Mouse (Mus musculus) limb, embryonic 11.5 days (tissue): Measurements from ENCODE around the gene Krt14. TPM values are rescaled to one million over a fixed set of nuclear protein-coding genes. Genes with fewer than 3 reads are reported as not detected.

Experiments used
- ATAC-seq: fragments of 200-750 bp; cut with Nextera tagmentation; 2 replicates; pipeline ENCODE4 v1.8.0; 2017; ENCODE audit warnings: low read depth; ENCODE audit not compliant: insufficient number of reproducible peaks, low FRiP score, low TSS enrichment
- DNase-seq: peaks from one replicate; pipeline ENCODE4 v3.0.0-alpha.2; 2015; ENCODE audit warnings: low spot score
- H3K27ac ChIP-seq: fragments of 300-500 bp; sonication (generic); replicated peaks from 2 replicates; pipeline ENCODE4 v1.5.1; 2014; ENCODE audit warnings: low read depth, mild to moderate bottlenecking, low read length
- H3K27me3 ChIP-seq: fragments of 300-500 bp; sonication (generic); 2 replicates; pipeline ENCODE4 v1.6.1; 2014; ENCODE audit warnings: mild to moderate bottlenecking, low read length, mixed read lengths; ENCODE audit not compliant: control insufficient read depth, insufficient read depth
- H3K36me3 ChIP-seq: fragments of 300-500 bp; sonication (generic); 2 replicates; pipeline ENCODE4 v1.6.1; 2014; ENCODE audit warnings: mild to moderate bottlenecking, low read length, moderate library complexity, mixed read lengths; ENCODE audit not compliant: control insufficient read depth, insufficient read depth
- H3K4me1 ChIP-seq: fragments of 300-500 bp; sonication (generic); 2 replicates; pipeline ENCODE4 v1.6.1; 2014; ENCODE audit warnings: low read length, mixed read lengths; ENCODE audit not compliant: control insufficient read depth, insufficient read depth
- H3K4me2 ChIP-seq: fragments of 300-500 bp; sonication (generic); 2 replicates; pipeline ENCODE4 v1.6.1; 2014; ENCODE audit warnings: low read depth, mild to moderate bottlenecking, moderate library complexity; ENCODE audit not compliant: severe bottlenecking
- H3K4me3 ChIP-seq: fragments of 300-500 bp; sonication (generic); 2 replicates; pipeline ENCODE4 v1.5.1; 2014; ENCODE audit warnings: low read depth, low read length
- H3K9ac ChIP-seq: fragments of 300-500 bp; sonication (generic); 2 replicates; pipeline ENCODE4 v1.6.1; 2014; ENCODE audit warnings: mild to moderate bottlenecking, low read length
- H3K9me3 ChIP-seq: fragments of 300-500 bp; sonication (generic); 2 replicates; pipeline ENCODE4 v1.6.1; 2016; ENCODE audit warnings: low read length; ENCODE audit not compliant: control insufficient read depth
- WGBS: fragments of 180-500 bp; shearing (Covaris S2); extraction: QIAGEN DNeasy Blood & Tissue Kit; methylation state at CpG from one replicate; pipeline ENCODE4 v1.1.7; 2014; 5-methylcytosine and 5-hydroxymethylcytosine counted together
- polyA plus RNA-seq: library from polyadenylated mRNA; unstranded; fragments of >200 nt; fragmentation: Nextera tagmentation; extraction: Ambion mirVana; gene quantifications from 2 replicates; pipeline ENCODE4 v1.2.1, GENCODE M21; 2014

Gene Krt14
- polyA plus RNA-seq, 1 experiment from 2014 or later = 49.6 TPM

- Histone ChIP-seq H3K9me3 (no peaks in the 10 kb centered on the region), H3K36me3 (no peaks in the 10 kb centered on the region), H3K27ac (no peak overlapping the region), H3K27me3 (no peaks in the 10 kb centered on the region), H3K4me1 (no peaks in the 10 kb centered on the region), H3K4me2 (no peak overlapping the region), H3K9ac (no peak overlapping the region), H3K4me3 (no peak overlapping the region)
- DNase-seq = no peak
- WGBS = 83% methylated on average over 3 of the region's 3 CpGs
- no peak for ATAC-seq
These were observed 28.1 kb downstream of the Krt14 start for GRCm38 (mm10) chr11:100179260-100179659.

GRCm38 (mm10) chr11:100178307-100178706 is 29.0 kb downstream of the Krt14 start:
- DNase-seq (no peak), ATAC-seq (no peak)
- Histone ChIP-seq H3K4me2 (no peak overlapping the region), H3K4me3 (no peak overlapping the region), H3K27ac (no peak overlapping the region), H3K4me1 (no peaks in the 10 kb centered on the region), H3K9me3 (no peaks in the 10 kb centered on the region), H3K9ac (no peak overlapping the region), H3K36me3 (no peaks in the 10 kb centered on the region), H3K27me3 (no peaks in the 10 kb centered on the region)
- 78% methylated on average over 5 of the region's 5 CpGs for WGBS

GRCm38 (mm10) chr11:100176791-100177190 is 30.6 kb downstream of the Krt14 start:
- H3K4me3 ChIP-seq = no peak overlapping the region
- no peaks in the 10 kb centered on the region for H3K36me3 ChIP-seq
- no peak overlapping the region for H3K4me2 ChIP-seq
- H3K9me3 ChIP-seq = no peaks in the 10 kb centered on the region
- H3K27me3 ChIP-seq = no peaks in the 10 kb centered on the region
- ATAC-seq (no peak), DNase-seq (no peak)
- H3K9ac ChIP-seq = no peak overlapping the region
- WGBS = 42% methylated on average over 9 of the region's 9 CpGs
- no peak overlapping the region for H3K27ac ChIP-seq
- no peaks in the 10 kb centered on the region for H3K4me1 ChIP-seq

- Histone ChIP-seq H3K36me3 (no peaks in the 10 kb centered on the region), H3K4me3 (no peak overlapping the region), H3K9me3 (no peaks in the 10 kb centered on the region), H3K9ac (no peak overlapping the region), H3K27me3 (no peaks in the 10 kb centered on the region), H3K27ac (no peak overlapping the region), H3K4me1 (no peaks in the 10 kb centered on the region), H3K4me2 (no peak overlapping the region)
- WGBS = 35% methylated on average over 14 of the region's 14 CpGs
- 0 out of 2 replicates have a peak, but pooled peaks have one; percentile 9 for ATAC-seq
- peak; percentile 90 for DNase-seq
These were observed 38.3 kb downstream of the Krt14 start for GRCm38 (mm10) chr11:100168765-100169762.

- DNase-seq (no peak), ATAC-seq (0 out of 2 replicates have a peak, but pooled peaks have one; percentile 56)
- WGBS = 78% methylated on average over 8 of the region's 8 CpGs
- H3K4me2 ChIP-seq = no peak overlapping the region
- H3K36me3 ChIP-seq = no peaks in the 10 kb centered on the region
- no peak overlapping the region for H3K27ac ChIP-seq
- no peak overlapping the region for H3K4me3 ChIP-seq
- no peak overlapping the region for H3K9ac ChIP-seq
- no peaks in the 10 kb centered on the region for H3K27me3 ChIP-seq
- H3K9me3 ChIP-seq = no peaks in the 10 kb centered on the region
- H3K4me1 ChIP-seq = no peaks in the 10 kb centered on the region
These were observed 39.3 kb downstream of the Krt14 start for GRCm38 (mm10) chr11:100168071-100168470.

- Histone ChIP-seq H3K36me3 (no peaks in the 10 kb centered on the region), H3K4me1 (no peaks in the 10 kb centered on the region), H3K4me2 (no peak overlapping the region), H3K27ac (no peak overlapping the region), H3K27me3 (no peaks in the 10 kb centered on the region), H3K9me3 (no peaks in the 10 kb centered on the region), H3K9ac (no peak overlapping the region), H3K4me3 (no peak overlapping the region)
- ATAC-seq (no peak), DNase-seq (no peak)
- 44% methylated on average over 7 of the region's 7 CpGs for WGBS
These were observed 43.0 kb downstream of the Krt14 start for GRCm38 (mm10) chr11:100164392-100164791.

GRCm38 (mm10) chr11:100157908-100158477 is 49.4 kb downstream of the Krt14 start:
- Histone ChIP-seq H3K36me3 (no peaks in the 10 kb centered on the region), H3K4me2 (no peak overlapping the region), H3K9ac (no peak overlapping the region), H3K27me3 (no peaks in the 10 kb centered on the region), H3K4me1 (no peaks in the 10 kb centered on the region), H3K27ac (no peak overlapping the region), H3K9me3 (no peaks in the 10 kb centered on the region), H3K4me3 (no peak overlapping the region)
- no peak for ATAC-seq
- 59% methylated on average over 6 of the region's 6 CpGs for WGBS
- no peak for DNase-seq

DNA sequence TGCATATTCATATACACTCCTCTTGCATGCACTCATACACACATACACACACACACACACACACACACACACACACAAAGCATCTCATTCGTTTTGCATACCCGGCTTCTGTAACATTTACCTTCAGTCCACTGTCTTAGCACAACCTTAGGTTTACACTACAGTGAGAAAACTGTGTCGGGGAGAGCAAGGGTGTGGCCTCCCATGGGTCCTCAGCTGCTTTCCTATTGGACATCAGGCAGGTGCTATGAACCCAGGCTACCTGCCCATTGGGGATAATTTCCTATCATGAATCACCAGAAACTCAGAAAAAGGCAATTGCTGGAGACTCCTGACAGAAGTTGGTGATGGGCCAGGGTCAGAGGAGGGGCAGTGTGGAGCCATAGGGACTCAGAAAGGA is 50.0 kb downstream of the Krt14 start:
- Histone ChIP-seq H3K4me3 (no peak overlapping the region), H3K27me3 (no peaks in the 10 kb centered on the region), H3K4me1 (no peaks in the 10 kb centered on the region), H3K9ac (no peak overlapping the region), H3K9me3 (no peaks in the 10 kb centered on the region), H3K4me2 (no peak overlapping the region), H3K27ac (no peak overlapping the region), H3K36me3 (no peaks in the 10 kb centered on the region)
- WGBS = 74% methylated on average over 3 of the region's 3 CpGs
- DNase-seq (no peak), ATAC-seq (no peak)
